Mouse (Mus musculus): ENCODE measurements at regions not wholly inside any gene's neighbourhood (a gene's known extent, or its start where the extent isn't known, plus 50 kb on each side); places are given as distances from the start of the nearest gene placed in this dataset. TPM values are rescaled to one million over a fixed set of nuclear protein-coding genes. Genes with fewer than 3 reads are reported as not detected.

DNA sequence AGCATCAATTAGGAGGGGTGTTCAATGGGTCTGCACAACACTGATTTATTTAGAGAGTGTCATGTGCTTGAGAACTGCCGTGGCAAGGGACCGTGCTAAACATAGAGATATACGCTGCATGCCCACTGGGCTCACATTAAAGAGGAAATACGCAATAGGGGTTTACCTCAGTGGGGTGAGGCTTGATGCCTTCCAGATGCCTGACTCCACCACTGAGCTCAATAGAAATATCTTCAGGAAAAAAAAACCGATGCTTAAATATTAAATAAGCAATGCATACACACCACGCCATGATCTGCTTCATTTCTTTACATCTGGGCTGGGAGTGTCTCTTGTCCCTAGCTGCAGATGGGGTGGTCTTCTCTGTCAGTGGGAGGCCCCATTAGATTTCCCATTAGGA, 63.9 kb upstream of the Gm10320 start:
- no peaks in the 10 kb centered on the region for H3K4me1 ChIP-seq (replicated peaks; ENCODE audit: control insufficient read depth, insufficient read depth, low read length)
- no peaks in the 10 kb centered on the region; the same call in 1 of the 2 replicates for H3K9me3 ChIP-seq (ENCODE audit: control insufficient read depth, low read length)
- 79% methylated on average over 6 of the region's 6 CpGs for WGBS
- ATAC-seq (replicated peaks; ENCODE audit: low FRiP score) (no peak), DNase-seq (ENCODE audit: low spot score) (no peak)
- H3K36me3 ChIP-seq (ENCODE audit: control insufficient read depth, insufficient read depth, low read length): no peaks in the 10 kb centered on the region
- H3K27me3 ChIP-seq (ENCODE audit: control insufficient read depth, insufficient read depth, low read length): no peaks in the 10 kb centered on the region
- no peak overlapping the region for H3K27ac ChIP-seq (ENCODE audit: low read depth, low read length)
- H3K9ac ChIP-seq (ENCODE audit: low read length): no peak overlapping the region
- no peak overlapping the region for H3K4me3 ChIP-seq (ENCODE audit: low read depth, low read length)
- no peak overlapping the region for H3K4me2 ChIP-seq (ENCODE audit: low read depth, low read length, severe bottlenecking)

DNA sequence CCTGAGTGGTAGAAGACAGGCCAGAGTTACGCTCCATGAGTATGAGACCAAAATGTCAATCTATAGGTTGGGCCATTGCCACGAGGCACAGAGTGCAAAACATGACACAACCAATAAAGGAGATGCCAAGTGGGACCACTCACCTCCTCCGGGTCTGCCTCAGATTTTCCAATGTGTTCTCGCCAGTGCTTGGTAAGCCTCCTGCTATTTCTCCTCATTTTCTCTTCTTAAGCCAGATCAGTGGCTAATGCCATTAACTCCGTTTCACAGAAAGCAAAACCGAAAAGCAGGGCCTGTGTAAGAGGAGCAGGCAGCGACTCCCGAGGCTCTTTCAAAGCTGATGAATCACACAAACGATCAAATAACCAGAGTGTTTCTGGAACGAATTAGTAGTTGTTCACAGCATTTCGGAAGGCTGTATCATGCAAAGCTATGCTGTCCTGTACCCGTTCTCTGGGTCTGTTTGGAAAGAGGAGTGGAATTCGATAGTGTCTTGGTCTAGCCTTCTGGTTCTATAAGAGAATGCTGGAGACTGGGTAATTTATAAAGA, 59.7 kb upstream of the Gm10320 start:
- no peak for DNase-seq (ENCODE audit: low spot score)
- 63% methylated on average over 13 of the region's 13 CpGs for WGBS
- Histone ChIP-seq H3K9ac (ENCODE audit: low read length) (no peak overlapping the region), H3K36me3 (ENCODE audit: control insufficient read depth, insufficient read depth, low read length) (no peaks in the 10 kb centered on the region), H3K4me2 (ENCODE audit: low read depth, low read length, severe bottlenecking) (no peak overlapping the region), H3K9me3 (ENCODE audit: control insufficient read depth, low read length) (no peaks in the 10 kb centered on the region), H3K27me3 (ENCODE audit: control insufficient read depth, insufficient read depth, low read length) (no peaks in the 10 kb centered on the region), H3K4me3 (ENCODE audit: low read depth, low read length) (no peak overlapping the region), H3K4me1 (replicated peaks; ENCODE audit: control insufficient read depth, insufficient read depth, low read length) (no peaks in the 10 kb centered on the region), H3K27ac (ENCODE audit: low read depth, low read length) (no peak overlapping the region)
- no peak for ATAC-seq (replicated peaks; ENCODE audit: low FRiP score)

GRCm38 (mm10) chr13:98547223-98547622, 55.4 kb upstream of the Gm10320 start:
- no peak overlapping the region for H3K9ac ChIP-seq (ENCODE audit: low read length)
- no peak overlapping the region for H3K4me2 ChIP-seq (ENCODE audit: low read depth, low read length, severe bottlenecking)
- DNase-seq (ENCODE audit: low spot score) (no peak), ATAC-seq (replicated peaks; ENCODE audit: low FRiP score) (no peak)
- WGBS: 83% methylated on average over 5 of the region's 5 CpGs
- no peaks in the 10 kb centered on the region for H3K27me3 ChIP-seq (ENCODE audit: control insufficient read depth, insufficient read depth, low read length)
- peaks cover 7% of the 10 kb centered on the region; the same call in 1 of the 2 replicates for H3K4me1 ChIP-seq (replicated peaks; ENCODE audit: control insufficient read depth, insufficient read depth, low read length)
- H3K36me3 ChIP-seq (ENCODE audit: control insufficient read depth, insufficient read depth, low read length): no peaks in the 10 kb centered on the region
- no peaks in the 10 kb centered on the region for H3K9me3 ChIP-seq (ENCODE audit: control insufficient read depth, low read length)
- H3K4me3 ChIP-seq (ENCODE audit: low read depth, low read length): no peak overlapping the region
- no peak overlapping the region for H3K27ac ChIP-seq (ENCODE audit: low read depth, low read length)

DNA sequence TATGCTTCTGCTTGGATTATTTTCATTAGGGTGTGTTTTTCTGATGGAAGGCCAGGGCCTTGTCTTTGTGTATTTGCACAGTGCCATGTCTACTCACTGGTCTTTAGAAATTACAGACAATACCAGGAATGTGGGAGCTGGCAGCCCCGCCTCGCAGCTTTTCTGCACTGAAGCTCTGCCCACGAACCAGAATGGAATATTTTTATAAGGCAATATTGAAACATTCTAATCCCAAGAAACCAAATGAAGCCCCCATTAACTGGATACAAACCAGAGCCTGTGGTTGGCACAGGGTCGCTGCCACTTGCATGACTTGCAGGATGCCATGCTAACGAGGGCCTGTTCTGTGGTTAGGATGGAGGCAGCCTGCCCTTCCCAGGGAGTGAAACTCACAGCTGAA, 54.3 kb upstream of the Gm10320 start:
- H3K4me3 ChIP-seq (ENCODE audit: low read depth, low read length): no peak overlapping the region
- no peaks in the 10 kb centered on the region for H3K27me3 ChIP-seq (ENCODE audit: control insufficient read depth, insufficient read depth, low read length)
- no peak for ATAC-seq (replicated peaks; ENCODE audit: low FRiP score)
- peaks cover 7% of the 10 kb centered on the region; the same call in 1 of the 2 replicates for H3K4me1 ChIP-seq (replicated peaks; ENCODE audit: control insufficient read depth, insufficient read depth, low read length)
- no peak overlapping the region for H3K27ac ChIP-seq (ENCODE audit: low read depth, low read length)
- H3K4me2 ChIP-seq (ENCODE audit: low read depth, low read length, severe bottlenecking): no peak overlapping the region
- H3K36me3 ChIP-seq (ENCODE audit: control insufficient read depth, insufficient read depth, low read length): no peaks in the 10 kb centered on the region
- H3K9me3 ChIP-seq (ENCODE audit: control insufficient read depth, low read length): no peaks in the 10 kb centered on the region
- H3K9ac ChIP-seq (ENCODE audit: low read length): no peak overlapping the region
- WGBS: 37% methylated on average over 5 of the region's 5 CpGs
- no peak for DNase-seq (ENCODE audit: low spot score)

DNA sequence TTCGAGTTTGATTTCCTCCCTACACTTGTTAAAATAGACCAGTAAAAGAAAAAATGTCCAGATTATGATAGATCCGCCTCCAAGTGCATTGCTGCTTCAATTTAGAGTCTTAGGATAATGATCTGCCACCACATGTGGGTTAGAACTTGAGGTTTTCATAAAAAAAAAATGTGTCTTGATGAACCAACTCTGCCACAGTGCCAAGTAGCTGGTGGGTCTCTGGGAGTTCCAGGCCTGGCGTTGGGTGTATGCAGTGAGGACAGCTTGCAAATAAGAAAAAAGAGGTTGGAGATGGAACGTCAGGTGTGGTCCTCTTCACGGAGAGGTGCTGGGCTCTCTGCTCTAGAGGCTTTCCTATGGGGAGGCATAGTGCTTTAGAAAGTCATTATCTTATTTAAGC, 53.6 kb upstream of the Gm10320 start:
- no peak for ATAC-seq (replicated peaks; ENCODE audit: low FRiP score)
- Histone ChIP-seq H3K36me3 (ENCODE audit: control insufficient read depth, insufficient read depth, low read length) (no peaks in the 10 kb centered on the region), H3K4me3 (ENCODE audit: low read depth, low read length) (no peak overlapping the region), H3K9ac (ENCODE audit: low read length) (no peak overlapping the region), H3K9me3 (ENCODE audit: control insufficient read depth, low read length) (no peaks in the 10 kb centered on the region), H3K4me2 (ENCODE audit: low read depth, low read length, severe bottlenecking) (no peak overlapping the region), H3K27me3 (ENCODE audit: control insufficient read depth, insufficient read depth, low read length) (no peaks in the 10 kb centered on the region), H3K27ac (ENCODE audit: low read depth, low read length) (no peak overlapping the region), H3K4me1 (replicated peaks; ENCODE audit: control insufficient read depth, insufficient read depth, low read length) (peaks cover 7% of the 10 kb centered on the region; the same call in 1 of the 2 replicates)
- DNase-seq (ENCODE audit: low spot score): no peak
- 54% methylated on average over 5 of the region's 5 CpGs for WGBS

GRCm38 (mm10) chr13:98544051-98544450, 52.2 kb upstream of the Gm10320 start:
- Histone ChIP-seq H3K27ac (ENCODE audit: low read depth, low read length) (no peak overlapping the region), H3K9ac (ENCODE audit: low read length) (no peak overlapping the region), H3K4me3 (ENCODE audit: low read depth, low read length) (no peak overlapping the region), H3K36me3 (ENCODE audit: control insufficient read depth, insufficient read depth, low read length) (no peaks in the 10 kb centered on the region), H3K27me3 (ENCODE audit: control insufficient read depth, insufficient read depth, low read length) (no peaks in the 10 kb centered on the region; the same call in 1 of the 2 replicates), H3K4me1 (replicated peaks; ENCODE audit: control insufficient read depth, insufficient read depth, low read length) (peaks cover 7% of the 10 kb centered on the region; the same call in 1 of the 2 replicates), H3K9me3 (ENCODE audit: control insufficient read depth, low read length) (no peaks in the 10 kb centered on the region), H3K4me2 (ENCODE audit: low read depth, low read length, severe bottlenecking) (no peak overlapping the region)
- ATAC-seq (replicated peaks; ENCODE audit: low FRiP score): no peak
- 90% methylated on average over 10 of the region's 10 CpGs for WGBS
- no peak for DNase-seq (ENCODE audit: low spot score)

Small RNA genes lying in the stretch of these regions (microRNA-seq; reads per million reads assigned to microRNA genes)
- not detected for gene Gm22698 (ENCODE audit: insufficient number of aligned reads)

Measured in forebrain, embryonic 11.5 days (tissue).